ENCODE assay signal across 9 mouse cellular contexts in genomic region chr12:10223832-10224231, GRCm38 (mm10).
DNase-seq lines count a peak whose midpoint lies in the region; ATAC-seq and TF ChIP-seq lines count a peak whose summit lies in the region.
"Had no signal": no experiment of that assay in that cellular context is flagged by ENCODE, and none has a peak within 500 bp of the region (broad histone marks: within the 10 kb centered on the region; RNA-seq: fewer than 3 reads in every experiment).

No protein-coding gene starts in this region.

- no peak overlapping the region for H3K4me3 ChIP-seq in neural tube, embryonic 11.5 days (ENCODE audit: low read depth, low read length)
- no peak overlapping the region for H3K4me3 ChIP-seq in stomach, postnatal 0 days (ENCODE audit: low read depth, low read length)
- H3K4me3 ChIP-seq: liver, embryonic 15.5 days had no signal

- TF ChIP-seq EP300 in stomach, postnatal 0 days (optimal IDR thresholded peaks at IDR 0.05): no peak

- no peaks in the 10 kb centered on the region for H3K36me3 ChIP-seq in neural tube, embryonic 11.5 days (ENCODE audit: control insufficient read depth, insufficient read depth, low read length)
- no peaks in the 10 kb centered on the region for H3K36me3 ChIP-seq in stomach, postnatal 0 days (ENCODE audit: control insufficient read depth, insufficient read depth, low read length)
- H3K36me3 ChIP-seq: liver, embryonic 15.5 days had no signal

- TF ChIP-seq CTCF in stomach, postnatal 0 days (IDR thresholded peaks at IDR 0.05; ENCODE audit: low read depth): peak; percentile 87

- H3K4me1 ChIP-seq in neural tube, embryonic 11.5 days (ENCODE audit: control insufficient read depth, insufficient read depth, low read length): no peaks in the 10 kb centered on the region
- H3K4me1 ChIP-seq in stomach, postnatal 0 days (replicated peaks; ENCODE audit: control insufficient read depth, insufficient read depth): no peaks in the 10 kb centered on the region
- H3K4me1 ChIP-seq: liver, embryonic 15.5 days had no signal

- DNase-seq in cerebellum, postnatal 36 days: peak; percentile 3 to 14
- DNase-seq in cerebellum, adult 9-11 months: no peak
- peak; percentile 16 for DNase-seq in neural tube, embryonic 11.5 days (ENCODE audit: low spot score)
- no peak for DNase-seq in neural tube, embryonic 10.5 days (ENCODE audit: extremely low spot score, low spot score)
- peak; percentile 11 to 44 for DNase-seq in heart, postnatal 14 days
- DNase-seq in left cerebral cortex, postnatal 14 days (ENCODE audit: low spot score in 2 of 2): peak; percentile 62 to 66
- no peak for DNase-seq in stomach, postnatal 0 days (ENCODE audit: low spot score)
- no peak for DNase-seq in adrenal gland, postnatal 4 days (ENCODE audit: low spot score in 2 of 2)

- H3K9ac ChIP-seq in neural tube, embryonic 11.5 days (ENCODE audit: low read length): no peak overlapping the region
- no peak overlapping the region for H3K9ac ChIP-seq in stomach, postnatal 0 days (ENCODE audit: low read length)
- H3K9ac ChIP-seq: liver, embryonic 15.5 days had no signal

- no peak overlapping the region for H3K27ac ChIP-seq in neural tube, embryonic 11.5 days (ENCODE audit: low read depth, low read length)
- H3K27ac ChIP-seq in stomach, postnatal 0 days (replicated peaks): no peak overlapping the region
- H3K27ac ChIP-seq: liver, embryonic 15.5 days had no signal

- ATAC-seq in neural tube, embryonic 11.5 days (ENCODE audit: insufficient read depth, low FRiP score, low TSS enrichment): 0 out of 2 replicates have a peak, but pooled peaks have one; percentile 45
- 0 out of 2 replicates have a peak, but pooled peaks have one; percentile 21 for ATAC-seq in stomach, postnatal 0 days (ENCODE audit: low FRiP score, low TSS enrichment)

- intact Hi-C loops in heart, postnatal 14 days (cut with DNase I): loop anchor here (1.0 to 5.0 kb wide), 3 partner anchors 215 to 1057 kb away; partner anchors contain the start of gene Osr1
- intact Hi-C loops in left cerebral cortex, postnatal 14 days (cut with DNase I): loop anchor here (1.0 to 10.0 kb wide), 3 partner anchors 211 to 1172 kb away; partner anchors contain the start of gene Osr1

- H3K4me2 ChIP-seq in neural tube, embryonic 11.5 days (ENCODE audit: low read depth): no peak overlapping the region
- no peak overlapping the region for H3K4me2 ChIP-seq in stomach, postnatal 0 days (replicated peaks; ENCODE audit: low read depth)
- H3K4me2 ChIP-seq: liver, embryonic 15.5 days had no signal

- H3K9me3 ChIP-seq in neural tube, embryonic 11.5 days (ENCODE audit: control insufficient read depth, low read length): no peaks in the 10 kb centered on the region
- H3K9me3 ChIP-seq in stomach, postnatal 0 days (ENCODE audit: control insufficient read depth, low read length): no peaks in the 10 kb centered on the region
- H3K9me3 ChIP-seq: liver, embryonic 15.5 days had no signal

- H3K27me3 ChIP-seq in neural tube, embryonic 11.5 days (ENCODE audit: control insufficient read depth, insufficient read depth, low read length): no peaks in the 10 kb centered on the region
- H3K27me3 ChIP-seq in stomach, postnatal 0 days (ENCODE audit: control insufficient read depth, insufficient read depth, low read length): no peaks in the 10 kb centered on the region
- H3K27me3 ChIP-seq: liver, embryonic 15.5 days had no signal

- 35% methylated on average over 4 of the region's 4 CpGs for WGBS in neural tube, embryonic 11.5 days
- WGBS in stomach, postnatal 0 days: 27% methylated on average over 4 of the region's 4 CpGs

Comparison
In these comparisons a context has a peak if more than half of its experiments do, and no peak if none do; other contexts are left out.
1. DNase-seq: peak in cerebellum, postnatal 36 days (2 of 2), neural tube, embryonic 11.5 days (single experiment), heart, postnatal 14 days (2 of 2) and left cerebral cortex, postnatal 14 days (2 of 2); none in cerebellum, adult 9-11 months (single experiment), neural tube, embryonic 10.5 days (single experiment), stomach, postnatal 0 days (single experiment) and adrenal gland, postnatal 4 days (0 of 2).